Mouse (Mus musculus) spleen, postnatal 4 days (tissue): Measurements from ENCODE around the gene Zfp937.
"Not testable (repeated sequence)": the region's sequence is repeated elsewhere in the genome, so short reads cannot be mapped to it uniquely, and the experiment has no call there.

Experiments
- DNase-seq, 2 experiments: peaks; one replicate each; pipeline ENCODE4 v3.0.0; 2022; ENCODE audit warnings: low spot score in 2 of 2

Zfp937 gene

GRCm38 (mm10) chr2:150217600-150218362 is at the start of gene Zfp937:
TSS of gene Zfp937 (plus strand) at chr2:150218073.
- peak in 1 of 2 experiments; percentile 14 for DNase-seq

- DNase-seq: no peak
Measured at GRCm38 (mm10) chr2:150173833-150174232, 44.0 kb upstream of the Zfp937 start.

- not testable (repeated sequence) for DNase-seq
Measured at GRCm38 (mm10) chr2:150179579-150179978, 38.3 kb upstream of the Zfp937 start, which contains the start of gene Gm10770. TSS of gene Gm10770 (minus strand) at chr2:150179679.

GRCm38 (mm10) chr2:150181046-150181445 is 36.8 kb upstream of the Zfp937 start:
- DNase-seq: not testable (repeated sequence)

GRCm38 (mm10) chr2:150181570-150181999 is 36.3 kb upstream of the Zfp937 start, which contains the start of gene Gm14139:
TSS of gene Gm14139 (plus strand) at chr2:150181755.
- not testable (repeated sequence) for DNase-seq

GRCm38 (mm10) chr2:150218363-150218725 is 471 bp downstream of the Zfp937 start:
- not testable (repeated sequence) for DNase-seq

GRCm38 (mm10) chr2:150223263-150223662 is 5.4 kb downstream of the Zfp937 start:
- not testable (repeated sequence) for DNase-seq

GRCm38 (mm10) chr2:150243211-150243610 is 25.3 kb downstream of the Zfp937 start:
- no peak for DNase-seq

- not testable (repeated sequence) for DNase-seq
Measured at GRCm38 (mm10) chr2:150255491-150255890, 37.6 kb downstream of the Zfp937 start, which contains the start of gene Gm21994. TSS of gene Gm21994 (minus strand) at chr2:150255591.

- not testable (repeated sequence) for DNase-seq
Measured at GRCm38 (mm10) chr2:150256861-150257260, 39.0 kb downstream of the Zfp937 start.

- DNase-seq: not testable (repeated sequence)
Measured at GRCm38 (mm10) chr2:150257291-150257690, 39.4 kb downstream of the Zfp937 start, which contains the start of gene Gm14124. TSS of gene Gm14124 (plus strand) at chr2:150257517.
